Mouse (Mus musculus) neural tube, embryonic 12.5 days (tissue): ENCODE data around the gene Abracl. TPM values are rescaled to one million over a fixed set of nuclear protein-coding genes. Genes with fewer than 3 reads are reported as not detected.

Source experiments
- ATAC-seq: fragments of 200-750 bp; cut with Nextera tagmentation; 2 replicates; pipeline ENCODE4 v1.8.0; 2017; ENCODE audit warnings: low read depth, mild to moderate bottlenecking, moderate TSS enrichment, moderate library complexity; ENCODE audit not compliant: low FRiP score
- H3K27ac ChIP-seq: fragments of 300-500 bp; sonication (generic); 2 replicates; pipeline ENCODE4 v1.5.1; 2016
- H3K27me3 ChIP-seq: fragments of 300-500 bp; sonication (generic); replicated peaks from 2 replicates; pipeline ENCODE4 v1.6.1; 2016; ENCODE audit warnings: mild to moderate bottlenecking
- H3K36me3 ChIP-seq: fragments of 300-500 bp; sonication (generic); 2 replicates; pipeline ENCODE4 v1.6.1; 2016; ENCODE audit warnings: mild to moderate bottlenecking
- H3K4me1 ChIP-seq: fragments of 300-500 bp; sonication (generic); 2 replicates; pipeline ENCODE4 v1.6.1; 2016
- H3K4me2 ChIP-seq: fragments of 300-500 bp; sonication (generic); replicated peaks from 2 replicates; pipeline ENCODE4 v1.6.1; 2016; ENCODE audit warnings: mild to moderate bottlenecking
- H3K4me3 ChIP-seq: fragments of 300-500 bp; sonication (generic); 2 replicates; pipeline ENCODE4 v1.5.1; 2016
- H3K9ac ChIP-seq: fragments of 300-500 bp; sonication (generic); 2 replicates; pipeline ENCODE4 v1.6.1; 2016; ENCODE audit warnings: mild to moderate bottlenecking
- H3K9me3 ChIP-seq: fragments of 300-500 bp; sonication (generic); 2 replicates; pipeline ENCODE4 v1.6.1; 2016; ENCODE audit warnings: mild to moderate bottlenecking
- WGBS: fragments of 180-500 bp; shearing (Covaris S2); methylation state at CpG from one replicate; pipeline ENCODE4 v1.1.7; 2016; 5-methylcytosine and 5-hydroxymethylcytosine counted together
- polyA plus RNA-seq: library from polyadenylated mRNA; unstranded; fragments of >200 nt; fragmentation: Nextera tagmentation; extraction: Ambion mirVana; gene quantifications from 2 replicates; pipeline ENCODE4 v1.2.1, GENCODE M21; 2016

Abracl gene
- polyA plus RNA-seq: 155 and 159 TPM in 2 replicates

DNA sequence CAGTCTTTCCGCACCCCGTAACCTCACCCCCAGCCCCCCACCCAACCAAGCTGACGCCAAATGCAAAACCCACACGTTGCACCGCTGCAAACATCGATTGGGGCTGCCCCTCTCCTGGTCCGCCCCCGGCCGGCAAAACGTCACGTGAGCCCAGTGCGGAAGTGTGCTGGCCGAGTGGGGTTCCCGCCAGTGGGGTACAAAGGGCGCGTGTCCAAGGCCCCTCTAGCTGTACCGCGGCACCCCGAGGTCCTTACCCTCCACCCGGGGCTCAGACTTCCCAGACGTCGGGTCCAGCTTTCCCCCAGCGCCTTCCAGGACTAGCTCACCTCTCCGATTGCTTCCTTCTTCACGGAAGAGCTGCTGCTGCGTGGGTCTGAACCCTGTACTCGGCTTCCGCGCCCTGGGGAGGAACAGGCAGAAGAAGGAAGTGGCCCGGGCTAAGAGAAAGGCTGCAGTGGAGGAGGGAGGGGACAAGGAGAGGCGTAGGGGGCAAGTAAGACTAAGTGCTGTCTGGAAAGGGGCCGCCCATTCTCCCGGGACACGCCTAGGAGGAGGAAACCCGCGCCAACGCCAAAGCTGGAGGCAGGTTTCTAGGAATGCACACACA lies at the start of gene Abracl:
TSS of gene Abracl (minus strand) at position 548 of the 607 bp plus-strand sequence.
- peak within 1 kb of the TSS; percentile 68 for H3K4me3 ChIP-seq

DNA sequence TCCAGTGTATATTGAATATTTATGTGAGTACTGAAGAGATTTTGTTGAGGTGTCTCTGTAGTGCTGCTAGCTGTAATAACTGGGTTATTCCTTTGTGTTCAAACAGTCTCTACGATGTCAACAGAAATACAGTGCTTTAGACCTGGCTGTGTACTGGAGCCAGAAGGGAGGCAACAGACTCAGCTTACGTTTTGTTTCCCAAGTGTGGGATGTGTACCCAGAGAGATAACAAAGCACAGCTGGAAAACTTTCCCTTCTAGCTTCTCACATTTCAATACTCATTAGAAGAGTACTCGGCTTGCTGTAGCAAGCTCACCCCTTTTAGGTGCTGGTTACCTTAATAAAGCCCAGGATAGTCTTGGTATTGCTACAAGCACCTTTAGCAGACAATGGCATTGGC lies 49.8 kb upstream of the Abracl start:
- no peaks in the 10 kb centered on the region for H3K4me1 ChIP-seq
- no peak overlapping the region for H3K9ac ChIP-seq
- ATAC-seq: no peak
- H3K36me3 ChIP-seq: no peaks in the 10 kb centered on the region
- H3K4me2 ChIP-seq: no peak overlapping the region
- H3K27me3 ChIP-seq: no peaks in the 10 kb centered on the region
- H3K27ac ChIP-seq: no peak overlapping the region
- 77% methylated on average over 3 of the region's 3 CpGs for WGBS
- no peak overlapping the region for H3K4me3 ChIP-seq
- no peaks in the 10 kb centered on the region for H3K9me3 ChIP-seq

More for the DNA sequence above, at the start of gene Abracl:
- Histone ChIP-seq H3K36me3 (peaks cover 9% of the 10 kb centered on the region), H3K4me2 (peak within 1 kb of the TSS; percentile 67), H3K9me3 (no peaks in the 10 kb centered on the region), H3K27me3 (no peaks in the 10 kb centered on the region), H3K27ac (peak within 1 kb of the TSS; percentile 86), H3K9ac (peak within 1 kb of the TSS; percentile 86), H3K4me1 (peaks cover 11% of the 10 kb centered on the region; the same call in 1 of the 2 replicates)
- whole genome bisulfite sequencing: under 1% methylated on average over 37 of the region's 37 CpGs
- ATAC-seq: peak; percentile 95

- Histone ChIP-seq H3K27ac (no peak overlapping the region), H3K4me1 (peaks cover 4% of the 10 kb centered on the region), H3K27me3 (no peaks in the 10 kb centered on the region), H3K36me3 (no peaks in the 10 kb centered on the region), H3K9ac (no peak overlapping the region), H3K4me2 (no peak overlapping the region), H3K9me3 (no peaks in the 10 kb centered on the region), H3K4me3 (no peak overlapping the region)
- no peak for ATAC-seq
- WGBS: 88% methylated on average over 2 of the region's 2 CpGs
Observed at GRCm38 (mm10) chr10:18070616-18071015, 47.5 kb upstream of the Abracl start.

DNA sequence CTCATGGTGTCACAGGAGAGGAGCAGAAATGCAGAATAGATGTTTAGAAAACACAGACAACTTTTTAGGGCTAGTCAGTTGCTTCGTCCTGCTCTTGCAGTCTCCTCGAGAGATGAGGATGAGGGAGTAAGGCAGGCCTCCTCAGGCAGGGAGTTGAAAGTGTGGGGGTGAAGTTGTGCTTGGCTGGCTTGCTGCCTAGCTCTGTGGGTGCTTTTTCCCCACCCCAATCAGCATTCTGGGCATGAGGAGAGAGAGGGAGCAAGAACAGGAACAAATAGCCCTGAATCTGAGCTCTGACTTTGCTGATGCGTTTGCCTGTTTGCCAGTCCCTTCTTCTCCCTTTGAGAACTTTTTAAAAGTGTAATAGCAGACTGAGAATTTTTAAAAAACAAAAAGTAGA lies 47.1 kb upstream of the Abracl start:
- Histone ChIP-seq H3K9ac (no peak overlapping the region), H3K27me3 (no peaks in the 10 kb centered on the region), H3K27ac (no peak overlapping the region), H3K4me1 (peaks cover 4% of the 10 kb centered on the region), H3K36me3 (no peaks in the 10 kb centered on the region), H3K4me2 (no peak overlapping the region), H3K9me3 (no peaks in the 10 kb centered on the region), H3K4me3 (no peak overlapping the region)
- no peak for ATAC-seq
- WGBS: 90% methylated on average over 3 of the region's 3 CpGs

- Histone ChIP-seq H3K4me2 (no peak overlapping the region), H3K9me3 (no peaks in the 10 kb centered on the region), H3K4me3 (no peak overlapping the region), H3K9ac (no peak overlapping the region), H3K4me1 (peaks cover 4% of the 10 kb centered on the region), H3K36me3 (no peaks in the 10 kb centered on the region), H3K27ac (no peak overlapping the region), H3K27me3 (no peaks in the 10 kb centered on the region)
- WGBS: 79% methylated on average over 2 of the region's 2 CpGs
- ATAC-seq: no peak
Observed at GRCm38 (mm10) chr10:18069576-18069975, 46.5 kb upstream of the Abracl start.

DNA sequence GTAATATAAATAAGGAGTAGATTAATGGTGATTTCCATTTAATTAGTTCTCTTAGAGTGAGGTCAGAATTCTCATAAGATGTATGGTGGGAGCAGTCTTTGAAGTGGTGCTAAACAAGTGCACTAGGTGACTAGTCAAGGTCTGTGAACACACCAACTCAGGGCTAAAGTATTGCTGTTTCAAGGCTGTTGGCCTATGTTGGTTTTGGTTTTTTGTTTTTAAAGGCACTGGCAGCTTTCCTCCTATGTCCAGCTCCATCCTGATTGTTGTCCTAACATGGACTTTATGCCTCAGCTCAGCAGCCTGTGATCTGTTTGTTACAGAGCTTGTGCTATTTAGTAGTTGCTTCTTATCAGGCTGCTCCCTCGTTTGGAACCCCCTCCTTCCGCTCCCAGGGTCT lies 45.8 kb upstream of the Abracl start:
- peaks cover 4% of the 10 kb centered on the region for H3K4me1 ChIP-seq
- H3K36me3 ChIP-seq: no peaks in the 10 kb centered on the region
- no peak for ATAC-seq
- H3K27ac ChIP-seq: no peak overlapping the region
- H3K4me2 ChIP-seq: no peak overlapping the region
- H3K27me3 ChIP-seq: no peaks in the 10 kb centered on the region
- H3K9me3 ChIP-seq: no peaks in the 10 kb centered on the region
- 89% methylated on average over 2 of the region's 2 CpGs for WGBS
- H3K4me3 ChIP-seq: no peak overlapping the region
- no peak overlapping the region for H3K9ac ChIP-seq

- Histone ChIP-seq H3K4me1 (peaks cover 4% of the 10 kb centered on the region), H3K27ac (no peak overlapping the region), H3K36me3 (no peaks in the 10 kb centered on the region), H3K9ac (no peak overlapping the region), H3K9me3 (no peaks in the 10 kb centered on the region), H3K4me2 (no peak overlapping the region), H3K27me3 (no peaks in the 10 kb centered on the region), H3K4me3 (no peak overlapping the region)
- 76% methylated on average over 10 of the region's 10 CpGs for WGBS
- 0 out of 2 replicates have a peak, but pooled peaks have one; percentile 51 for ATAC-seq
Observed at GRCm38 (mm10) chr10:18067761-18068446, 44.8 kb upstream of the Abracl start.

- no peak for ATAC-seq
- Histone ChIP-seq H3K9ac (no peak overlapping the region), H3K27me3 (no peaks in the 10 kb centered on the region), H3K27ac (no peak overlapping the region), H3K9me3 (no peaks in the 10 kb centered on the region), H3K4me1 (peaks cover 4% of the 10 kb centered on the region), H3K36me3 (no peaks in the 10 kb centered on the region), H3K4me2 (no peak overlapping the region), H3K4me3 (no peak overlapping the region)
- WGBS: 92% methylated on average over 10 of the region's 10 CpGs
Observed at GRCm38 (mm10) chr10:18066031-18066439, 42.9 kb upstream of the Abracl start.

GRCm38 (mm10) chr10:18064606-18065228 lies 41.6 kb upstream of the Abracl start:
- 84% methylated on average over 7 of the region's 7 CpGs for WGBS
- ATAC-seq: no peak
- H3K4me2 ChIP-seq: no peak overlapping the region

GRCm38 (mm10) chr10:18061533-18061932 lies 38.4 kb upstream of the Abracl start:
- Histone ChIP-seq H3K4me2 (no peak overlapping the region), H3K4me3 (no peak overlapping the region), H3K9ac (no peak overlapping the region), H3K27ac (no peak overlapping the region), H3K36me3 (no peaks in the 10 kb centered on the region), H3K4me1 (peaks cover 17% of the 10 kb centered on the region), H3K27me3 (no peaks in the 10 kb centered on the region), H3K9me3 (no peaks in the 10 kb centered on the region)
- 94% methylated on average over 4 of the region's 4 CpGs for WGBS
- ATAC-seq: no peak

More at GRCm38 (mm10) chr10:18064606-18065228, 41.6 kb upstream of the Abracl start:
- Histone ChIP-seq H3K36me3 (no peaks in the 10 kb centered on the region), H3K27ac (no peak overlapping the region), H3K4me1 (peaks cover 4% of the 10 kb centered on the region), H3K27me3 (no peaks in the 10 kb centered on the region), H3K9ac (no peak overlapping the region), H3K4me3 (no peak overlapping the region), H3K9me3 (no peaks in the 10 kb centered on the region)

- no peak overlapping the region for H3K9ac ChIP-seq
- no peak for ATAC-seq
- H3K27ac ChIP-seq: no peak overlapping the region
- H3K27me3 ChIP-seq: no peaks in the 10 kb centered on the region
- WGBS: 92% methylated on average over 2 of the region's 2 CpGs
- H3K4me2 ChIP-seq: no peak overlapping the region
- H3K9me3 ChIP-seq: no peaks in the 10 kb centered on the region
- H3K4me1 ChIP-seq: peaks cover 18% of the 10 kb centered on the region
- no peaks in the 10 kb centered on the region for H3K36me3 ChIP-seq
- no peak overlapping the region for H3K4me3 ChIP-seq
Observed at GRCm38 (mm10) chr10:18060778-18061177, 37.7 kb upstream of the Abracl start.

DNA sequence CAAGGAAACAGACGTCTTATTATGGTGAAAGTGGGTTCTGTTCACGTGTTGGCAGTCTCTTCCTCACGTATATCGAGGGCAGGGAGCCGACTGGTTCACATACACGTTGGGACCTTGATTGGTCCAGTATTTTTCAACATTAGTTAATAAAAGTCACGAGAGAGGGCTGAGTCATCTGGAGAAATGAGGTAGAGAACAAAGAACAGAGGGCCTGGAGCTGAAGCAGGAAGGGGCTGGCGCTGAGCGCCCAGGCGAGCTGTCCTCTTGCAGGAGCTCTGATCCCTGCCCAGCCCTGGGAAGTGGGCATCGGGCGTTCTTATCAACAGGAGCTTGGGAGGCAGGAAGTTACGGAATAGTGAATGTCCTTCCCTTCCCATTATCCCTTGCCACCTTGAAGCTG lies 36.7 kb upstream of the Abracl start:
- Histone ChIP-seq H3K4me3 (no peak overlapping the region), H3K27me3 (no peaks in the 10 kb centered on the region), H3K4me1 (peaks cover 18% of the 10 kb centered on the region), H3K36me3 (no peaks in the 10 kb centered on the region), H3K9ac (no peak overlapping the region), H3K4me2 (no peak overlapping the region), H3K27ac (no peak overlapping the region), H3K9me3 (no peaks in the 10 kb centered on the region)
- no peak for ATAC-seq
- WGBS: 90% methylated on average over 13 of the region's 13 CpGs
